Mouse (Mus musculus) cerebellum, adult 9-10 months (tissue): Measurements from ENCODE around the gene Med26.

Experiments
- DNase-seq: peaks from one replicate; pipeline ENCODE4 v3.0.0; 2022

The Med26 gene

DNA sequence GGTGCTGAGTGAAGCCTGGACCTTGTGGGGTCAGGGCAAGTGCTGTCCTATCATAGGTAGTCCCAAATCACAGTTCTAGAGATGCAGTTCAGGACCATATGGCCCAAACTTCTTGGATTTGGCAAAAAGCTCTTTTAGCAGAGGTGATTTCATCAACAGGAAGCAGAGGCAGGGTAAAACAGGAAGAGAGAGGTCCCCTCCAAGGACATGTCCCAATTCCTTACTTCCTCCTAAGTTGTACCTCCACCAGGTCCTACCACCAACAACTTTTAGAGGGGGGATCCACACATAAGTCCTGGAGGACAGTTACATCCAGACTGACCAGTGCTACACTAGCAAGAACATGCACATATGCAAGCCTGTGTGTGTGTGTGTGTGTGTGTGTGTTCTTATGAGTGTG, 61.1 kb downstream of the Med26 start:
- no peak for DNase-seq

DNA sequence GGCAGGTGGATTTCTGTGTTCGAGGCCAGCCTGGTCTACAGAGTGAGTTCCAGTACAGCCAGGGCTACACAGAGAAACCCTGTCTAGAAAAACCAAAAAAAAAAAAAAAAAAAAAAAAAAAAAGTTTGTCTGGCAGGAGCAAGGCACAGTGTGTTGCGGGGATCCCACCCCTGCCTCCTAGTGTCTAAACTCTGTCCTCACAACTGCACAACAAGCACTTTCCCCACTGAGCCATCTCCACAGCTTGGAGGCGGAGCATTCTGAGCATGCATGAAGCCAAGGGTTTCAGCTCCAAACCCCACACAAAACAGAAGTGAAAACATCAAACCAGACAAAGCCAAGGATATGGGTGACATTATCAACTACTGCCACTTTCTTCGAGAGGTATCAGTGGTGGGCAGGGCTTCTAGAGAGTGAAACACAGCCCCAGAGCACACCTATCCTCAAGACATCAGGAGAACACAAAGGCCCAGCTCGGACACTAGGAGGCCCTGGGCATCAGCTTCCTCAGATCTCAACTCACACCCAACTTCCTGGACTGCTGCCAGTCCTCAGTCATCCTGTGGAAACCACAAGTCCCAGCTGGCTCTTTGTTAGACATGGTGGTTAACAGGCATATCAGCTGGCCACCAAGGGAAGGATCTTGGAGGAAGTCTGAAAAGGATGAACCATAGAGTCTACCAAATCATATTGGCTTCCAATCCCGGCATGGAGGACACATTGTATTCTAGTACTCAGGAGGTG, 62.4 kb downstream of the Med26 start:
- no peak for DNase-seq

DNA sequence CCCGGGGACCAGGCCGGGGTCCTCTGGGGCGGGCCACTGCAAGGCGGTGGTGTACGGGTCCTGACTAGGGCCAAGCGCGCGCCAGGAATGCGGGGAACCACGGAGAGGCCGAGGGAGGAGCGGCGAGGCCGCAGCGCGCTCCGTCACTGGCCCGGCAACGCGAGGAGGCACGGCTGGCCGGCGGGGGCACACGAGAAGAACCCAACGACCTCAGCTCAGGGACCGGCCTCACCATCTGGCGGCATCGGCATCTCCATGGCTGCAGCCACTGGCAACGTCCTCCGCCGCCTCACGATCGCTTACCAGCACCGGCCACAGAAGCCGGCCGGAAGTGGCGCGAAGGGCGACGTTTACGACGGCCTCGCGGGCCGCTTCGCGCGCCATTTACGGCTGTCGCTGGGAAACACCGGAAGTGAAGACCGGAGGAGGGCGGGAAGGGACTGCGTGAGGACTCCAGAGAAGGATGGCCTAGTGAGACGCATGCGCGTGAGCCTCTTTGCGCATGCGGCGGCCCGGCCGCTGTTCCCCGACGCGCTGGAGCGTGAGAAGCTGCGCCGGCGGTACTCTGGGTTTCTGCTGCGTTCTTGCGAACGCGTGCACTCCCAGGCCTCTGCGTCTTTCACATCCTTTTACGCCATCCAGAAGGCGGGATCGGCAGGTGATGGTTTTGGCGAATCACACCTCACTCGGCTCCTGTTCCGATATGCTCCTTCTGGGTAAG, 73.1 kb downstream of the Med26 start, which contains the start of gene Cherp:
Cherp (minus strand) TSS at position 401 of the 721 bp plus-strand sequence.
- DNase-seq: peak; percentile 97

DNA sequence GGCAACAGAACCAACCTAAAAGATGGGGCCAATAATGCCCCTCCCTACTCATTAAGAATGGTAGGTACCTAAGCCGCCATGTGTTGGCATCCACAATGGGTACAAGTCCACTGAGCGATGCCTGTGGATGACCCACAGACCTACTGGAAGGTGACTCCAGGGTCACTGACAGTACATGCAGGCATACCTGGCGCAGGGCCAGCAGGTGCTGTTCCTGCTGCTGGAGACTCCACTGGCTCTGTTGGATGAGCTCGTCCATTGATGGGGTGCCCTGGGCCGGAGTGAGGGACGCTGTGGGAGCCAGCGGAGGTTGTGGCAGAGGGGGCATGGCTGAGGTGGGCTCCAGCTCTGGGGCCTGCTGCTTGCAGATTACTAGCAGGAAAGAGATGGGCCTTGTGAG, 77.4 kb downstream of the Med26 start:
- DNase-seq: no peak

DNA sequence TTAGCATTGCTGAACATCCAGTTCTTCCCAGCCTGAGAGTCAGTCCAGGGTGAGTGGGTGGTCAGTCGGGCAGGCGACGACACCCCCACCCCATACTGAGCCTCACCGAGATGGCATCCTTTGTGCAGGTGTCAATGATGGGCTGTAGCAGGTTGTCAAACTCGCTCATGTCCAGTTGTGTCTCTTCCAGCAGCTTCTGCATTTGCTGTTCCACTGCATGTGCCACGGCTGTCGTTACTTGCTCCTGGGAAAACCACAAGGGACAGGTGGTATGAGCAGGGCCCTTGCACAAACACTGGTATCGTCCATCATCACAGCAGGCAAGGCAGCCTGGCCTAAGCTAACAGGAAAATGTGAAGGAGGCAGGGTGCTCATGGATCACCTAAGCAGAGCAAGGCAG, 78.1 kb downstream of the Med26 start:
- no peak for DNase-seq

DNA sequence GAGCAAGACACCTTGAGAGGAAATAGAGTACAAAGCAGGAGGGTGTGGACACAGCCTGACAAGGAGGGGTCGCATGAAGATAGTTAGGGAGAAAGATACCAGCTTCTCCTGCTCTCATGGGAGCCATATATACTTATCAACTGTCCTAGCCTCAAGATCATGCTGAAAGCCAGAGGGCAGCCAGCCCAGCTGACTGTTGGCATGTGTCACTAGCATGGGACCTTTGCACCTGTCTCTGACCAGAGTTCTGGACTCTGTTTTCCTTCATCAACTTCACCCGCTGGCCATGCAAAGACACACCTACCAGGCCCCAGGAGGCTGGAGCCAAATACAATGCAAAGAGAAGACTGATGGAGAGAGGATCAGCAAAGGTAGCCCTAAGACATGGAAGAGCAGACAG, 78.8 kb downstream of the Med26 start:
- DNase-seq: no peak

DNA sequence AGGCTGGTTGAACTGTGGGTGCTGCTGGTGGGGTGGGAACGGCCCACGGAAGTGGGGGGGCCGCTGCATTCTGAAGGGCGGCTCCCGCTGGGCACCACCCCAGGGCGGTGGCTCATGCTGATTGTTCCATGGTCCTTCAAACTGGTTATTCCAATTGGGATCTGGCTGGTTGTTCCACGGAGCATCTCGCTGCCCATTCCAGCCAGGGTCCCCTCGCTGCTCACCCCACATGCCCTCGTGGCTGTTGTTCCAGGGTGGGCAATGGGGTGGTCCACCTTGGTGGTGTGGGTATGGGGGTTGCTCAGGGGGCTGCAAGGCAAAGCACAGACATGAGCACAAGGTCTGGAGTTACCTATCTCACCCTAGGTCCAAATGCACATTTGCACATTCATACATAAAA, 83.9 kb downstream of the Med26 start:
- DNase-seq: no peak

DNA sequence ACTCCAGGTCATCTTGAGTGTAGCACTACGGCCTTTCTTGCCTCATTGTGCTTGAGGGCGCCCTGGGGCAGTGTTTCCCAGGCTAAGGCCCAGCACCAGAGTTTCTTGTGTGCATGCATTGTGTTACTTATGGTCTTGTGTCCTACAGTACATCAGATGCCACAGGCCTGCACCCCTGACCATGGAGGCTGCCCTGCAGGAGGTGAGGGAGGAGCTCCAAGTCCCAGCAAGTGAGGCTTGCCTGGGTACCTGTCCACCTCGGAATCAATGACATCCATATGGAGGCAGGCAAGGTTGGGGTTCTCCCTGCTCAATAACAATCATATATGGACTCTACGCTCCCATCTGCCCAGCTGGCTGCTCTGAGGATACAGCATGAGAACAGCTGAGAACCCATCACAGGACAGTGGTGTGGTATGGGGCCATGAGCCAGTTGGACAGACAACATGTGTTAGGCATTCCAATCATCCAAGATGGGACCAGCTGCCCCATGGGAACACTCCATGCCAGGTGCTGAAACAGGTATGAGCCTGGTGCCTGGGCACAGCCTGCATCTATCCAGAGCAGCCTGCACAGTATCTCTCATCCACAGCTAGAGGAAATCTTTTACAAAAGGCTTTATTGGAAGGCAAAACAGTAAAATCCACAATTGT, 88.1 kb downstream of the Med26 start:
- no peak for DNase-seq

DNA sequence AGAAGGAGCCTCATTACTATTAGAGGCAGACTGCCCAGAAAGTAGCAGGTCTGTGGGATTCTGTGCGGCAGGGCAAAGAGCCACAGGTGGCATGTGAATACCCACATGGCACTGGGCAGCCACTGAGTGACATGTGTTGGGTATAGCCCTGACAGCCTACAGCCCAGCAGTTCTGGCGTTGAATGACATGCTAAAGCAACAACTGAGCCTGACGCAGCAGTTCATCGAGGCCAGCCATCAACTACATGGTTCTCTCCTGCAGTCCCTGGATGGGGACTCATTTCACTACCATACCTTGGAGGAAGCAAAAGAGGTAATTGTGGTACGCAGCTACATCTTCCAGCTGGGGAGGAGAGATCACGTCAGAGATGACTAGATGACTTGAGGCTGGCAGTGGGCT, 89.6 kb downstream of the Med26 start:
- no peak for DNase-seq

DNA sequence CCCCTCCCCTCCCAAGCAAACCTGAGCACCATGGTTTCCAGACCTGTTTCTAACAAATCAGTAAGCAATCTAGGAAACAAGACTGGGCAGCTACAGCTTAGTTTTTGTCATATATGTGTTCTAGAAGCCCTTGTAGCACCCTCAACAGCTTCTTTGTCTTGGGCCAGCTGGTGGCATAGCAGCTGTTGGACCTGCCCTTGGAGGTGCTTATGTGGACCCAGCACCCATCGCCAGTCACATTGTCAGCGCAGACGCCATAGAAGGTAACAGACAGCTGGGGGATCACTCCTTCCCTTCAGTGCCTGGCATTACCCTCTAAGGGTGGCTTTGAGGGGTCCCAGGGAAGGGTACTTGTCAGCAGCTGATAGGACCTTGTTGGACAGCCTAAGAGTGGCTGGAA, 90.3 kb downstream of the Med26 start:
- no peak for DNase-seq

DNA sequence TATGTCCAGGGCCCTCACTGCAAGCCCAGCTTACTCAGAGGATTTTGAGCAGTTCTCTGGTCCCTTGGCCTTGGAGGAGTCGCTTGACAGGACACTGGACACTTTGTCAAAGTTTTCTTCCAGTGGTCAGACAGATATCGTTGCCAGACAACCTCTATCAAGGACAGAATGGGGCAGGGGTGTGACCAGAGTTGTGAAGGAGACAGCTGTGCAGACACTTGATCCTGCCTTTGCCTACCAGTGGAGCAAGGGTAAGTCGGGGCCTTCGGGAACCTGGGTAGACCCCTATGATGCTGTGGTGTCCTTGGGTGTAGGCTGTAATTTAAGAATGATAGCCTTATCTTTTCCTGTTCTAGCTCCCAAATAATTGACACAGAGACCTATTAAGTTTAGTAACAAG, 92.8 kb downstream of the Med26 start:
- no peak for DNase-seq

DNA sequence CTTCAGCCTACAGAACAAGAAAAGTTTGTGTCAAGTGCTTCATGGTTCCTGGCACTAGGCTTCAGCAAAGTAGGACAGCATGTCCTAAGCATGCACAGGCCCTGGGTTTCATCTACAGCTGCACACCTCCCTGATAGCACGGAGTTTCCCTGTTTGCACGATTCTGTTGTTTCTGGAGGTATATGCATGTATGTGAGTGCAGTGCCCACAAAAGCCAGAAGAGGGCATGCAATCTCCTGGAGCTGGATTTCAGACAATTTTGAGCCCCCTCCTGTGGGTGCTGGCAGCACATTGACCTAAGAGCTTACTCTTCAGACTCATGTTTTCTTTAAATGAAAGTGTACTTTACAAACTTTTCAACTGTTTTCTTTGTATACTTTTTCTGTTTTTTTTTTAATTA, 94.2 kb downstream of the Med26 start:
- no peak for DNase-seq

DNA sequence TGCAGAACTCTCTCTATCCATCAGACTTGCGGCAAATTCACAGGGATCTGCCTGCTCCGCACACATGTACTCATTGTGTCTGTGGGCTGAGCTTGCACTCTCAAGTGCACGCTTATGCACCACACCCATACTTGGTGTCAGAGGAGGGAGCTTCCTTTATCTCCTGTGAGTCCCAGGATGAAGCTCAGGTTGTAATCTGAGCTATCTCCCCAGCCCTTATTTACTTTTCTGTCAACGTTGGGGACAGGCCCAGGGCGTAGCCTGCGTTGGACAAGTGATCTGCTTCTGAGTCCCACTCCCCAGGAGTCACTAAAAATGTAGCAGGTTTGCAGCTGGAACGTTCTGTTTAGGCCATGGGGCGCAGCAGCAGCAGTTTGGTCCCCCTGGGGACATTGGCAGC, 96.6 kb downstream of the Med26 start:
- DNase-seq: no peak

DNA sequence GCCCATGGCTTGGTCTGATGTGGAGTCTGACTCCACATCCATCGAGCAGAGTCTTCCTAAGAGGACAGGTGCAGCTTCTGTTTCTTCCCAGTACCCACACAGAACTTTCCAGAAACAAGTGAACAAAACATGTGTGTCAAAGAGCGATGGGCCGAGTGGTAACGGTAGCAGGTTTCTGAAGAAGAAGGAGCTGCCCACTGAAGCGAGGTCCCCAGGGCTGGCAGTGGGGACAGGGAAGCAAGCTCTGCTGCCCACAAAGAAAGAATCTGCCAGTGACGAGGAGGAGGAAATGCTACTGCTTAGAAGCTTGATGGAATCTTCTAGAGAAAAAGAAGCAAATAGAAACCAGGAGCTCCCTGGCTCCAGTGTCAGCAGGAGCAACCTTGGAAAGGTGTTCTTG, 103.0 kb downstream of the Med26 start:
- DNase-seq: no peak
